Mouse (Mus musculus) intestine, embryonic 14.5 days (tissue): ENCODE measurements around the gene Srsf3. TPM values are rescaled to one million over a fixed set of nuclear protein-coding genes. Genes with fewer than 3 reads are reported as not detected.
A peak's percentile ranks its signal among the peaks of the same experiment; 100 is the strongest.

Experiments
- ATAC-seq: fragments of 200-750 bp; cut with Nextera tagmentation; replicated peaks from 2 replicates; pipeline ENCODE4 v1.8.0; 2017; ENCODE audit warnings: low read depth, moderate number of reproducible peaks, moderate TSS enrichment, moderate library complexity; ENCODE audit not compliant: low FRiP score, low TSS enrichment
- DNase-seq: peaks from one replicate; pipeline ENCODE4 v3.0.0-alpha.2; 2018; ENCODE audit warnings: low spot score
- H3K27ac ChIP-seq: fragments of 300-500 bp; sonication (generic); 2 replicates; pipeline ENCODE4 v1.5.1; 2014; ENCODE audit warnings: low read depth, mild to moderate bottlenecking, control low read depth
- H3K27me3 ChIP-seq: fragments of 300-500 bp; sonication (generic); replicated peaks from 2 replicates; pipeline ENCODE4 v1.6.1; 2014; ENCODE audit warnings: low read length, control low read depth; ENCODE audit not compliant: control insufficient read depth, insufficient read depth
- H3K36me3 ChIP-seq: fragments of 300-500 bp; sonication (generic); 2 replicates; pipeline ENCODE4 v1.6.1; 2014; ENCODE audit warnings: low read length, control low read depth; ENCODE audit not compliant: control insufficient read depth, insufficient read depth
- H3K4me1 ChIP-seq: fragments of 300-500 bp; sonication (generic); replicated peaks from 2 replicates; pipeline ENCODE4 v1.6.1; 2014; ENCODE audit warnings: low read length, control low read depth, mixed read lengths; ENCODE audit not compliant: control insufficient read depth, insufficient read depth
- H3K4me2 ChIP-seq: fragments of 300-500 bp; sonication (generic); 2 replicates; pipeline ENCODE4 v1.6.1; 2014; ENCODE audit warnings: low read length
- H3K4me3 ChIP-seq: fragments of 300-500 bp; sonication (generic); 2 replicates; pipeline ENCODE4 v1.5.1; 2014; ENCODE audit warnings: low read depth, low read length, control low read depth, mixed read lengths
- H3K9ac ChIP-seq: fragments of 300-500 bp; sonication (generic); 2 replicates; pipeline ENCODE4 v1.6.1; 2014; ENCODE audit warnings: mild to moderate bottlenecking, low read length
- H3K9me3 ChIP-seq: fragments of 300-500 bp; sonication (generic); 2 replicates; pipeline ENCODE4 v1.6.1; 2016; ENCODE audit warnings: low read length, control low read depth; ENCODE audit not compliant: control insufficient read depth
- WGBS: fragments of 180-500 bp; shearing (Covaris S2); extraction: QIAGEN DNeasy Blood & Tissue Kit; methylation state at CpG from one replicate; pipeline ENCODE4 v1.1.7; 2014; 5-methylcytosine and 5-hydroxymethylcytosine counted together
- polyA plus RNA-seq: library from polyadenylated mRNA; unstranded; fragments of >200 nt; fragmentation: Nextera tagmentation; extraction: Ambion mirVana; gene quantifications from 2 replicates; pipeline ENCODE4 v1.2.1, GENCODE M21; 2014

Gene Srsf3
- polyA plus RNA-seq, 1 experiment from 2014 or later = 585 TPM

DNA sequence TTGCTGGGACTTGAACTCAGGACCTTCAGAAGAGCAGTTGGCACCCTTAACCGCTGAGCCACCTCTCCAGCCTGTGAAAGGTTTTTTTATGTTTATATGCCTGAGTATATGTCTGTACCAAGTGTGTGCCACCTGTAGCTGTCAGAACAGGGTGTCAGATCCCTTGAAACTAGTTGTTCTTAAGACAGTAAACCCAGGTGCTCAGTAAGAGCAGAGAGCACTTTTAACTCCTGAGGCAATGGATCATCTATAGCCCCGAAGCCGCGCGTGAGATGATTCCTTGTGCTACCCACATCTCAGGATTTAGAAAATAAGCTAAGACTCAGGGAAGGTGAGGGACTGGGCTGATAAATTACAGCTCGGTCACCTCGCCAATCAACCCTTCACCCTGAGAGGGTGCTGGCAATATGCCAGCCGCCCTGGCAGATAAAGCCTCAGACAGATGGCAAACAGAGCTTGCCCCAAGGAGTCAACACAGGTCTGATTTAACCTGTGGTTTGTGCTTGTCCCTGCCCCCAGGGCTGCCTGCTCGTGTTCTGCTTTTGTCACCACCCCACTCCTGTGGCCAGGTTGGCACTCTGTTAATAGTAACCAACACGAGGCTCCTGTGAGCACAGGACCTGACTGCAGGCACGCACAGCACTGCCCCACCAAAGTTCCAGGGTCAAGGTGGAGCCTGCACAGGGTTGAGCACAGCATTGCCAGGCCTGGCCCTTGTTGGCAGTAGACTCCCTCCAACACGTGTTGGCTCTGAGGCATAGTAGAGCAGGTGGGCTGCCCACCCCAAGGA lies 13.5 kb downstream of the Srsf3 start:
- Histone ChIP-seq H3K27me3 (no peaks in the 10 kb centered on the region), H3K4me2 (no peak overlapping the region), H3K36me3 (peaks cover 66% of the 10 kb centered on the region), H3K4me1 (peaks cover 4% of the 10 kb centered on the region; the same call in 1 of the 2 replicates), H3K4me3 (no peak overlapping the region), H3K27ac (no peak overlapping the region), H3K9ac (no peak overlapping the region), H3K9me3 (no peaks in the 10 kb centered on the region)
- 68% methylated on average over 12 of the region's 12 CpGs for WGBS
- peak; percentile 7; the same call in 1 of the 2 replicates for ATAC-seq
- peak; percentile 75 for DNase-seq

DNA sequence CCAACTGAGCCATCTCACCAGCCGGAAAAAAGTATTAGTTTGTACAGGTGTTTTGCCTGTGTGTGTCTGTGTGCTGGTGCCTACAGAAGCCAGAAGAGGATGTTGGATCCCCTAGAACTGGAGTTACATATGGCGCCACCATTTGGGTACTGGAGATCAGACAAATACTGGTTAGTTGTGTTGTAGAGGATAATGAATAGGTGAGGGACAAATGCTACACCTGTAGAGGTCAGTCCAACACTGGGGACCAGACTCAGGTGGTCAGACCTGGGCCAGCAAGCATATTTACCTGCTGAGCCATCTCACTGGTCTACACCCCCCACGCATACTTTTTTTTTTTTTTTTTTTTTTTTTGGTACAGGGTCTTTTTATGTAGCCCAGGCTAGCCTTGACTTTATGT lies 14.4 kb downstream of the Srsf3 start:
- Histone ChIP-seq H3K27ac (no peak overlapping the region), H3K9me3 (no peaks in the 10 kb centered on the region), H3K9ac (no peak overlapping the region), H3K4me1 (peaks cover 8% of the 10 kb centered on the region; the same call in 1 of the 2 replicates), H3K4me3 (no peak overlapping the region), H3K36me3 (peaks cover 60% of the 10 kb centered on the region), H3K4me2 (no peak overlapping the region), H3K27me3 (no peaks in the 10 kb centered on the region)
- 86% methylated on average over 3 of the region's 3 CpGs for WGBS
- ATAC-seq (no peak), DNase-seq (no peak)

DNA sequence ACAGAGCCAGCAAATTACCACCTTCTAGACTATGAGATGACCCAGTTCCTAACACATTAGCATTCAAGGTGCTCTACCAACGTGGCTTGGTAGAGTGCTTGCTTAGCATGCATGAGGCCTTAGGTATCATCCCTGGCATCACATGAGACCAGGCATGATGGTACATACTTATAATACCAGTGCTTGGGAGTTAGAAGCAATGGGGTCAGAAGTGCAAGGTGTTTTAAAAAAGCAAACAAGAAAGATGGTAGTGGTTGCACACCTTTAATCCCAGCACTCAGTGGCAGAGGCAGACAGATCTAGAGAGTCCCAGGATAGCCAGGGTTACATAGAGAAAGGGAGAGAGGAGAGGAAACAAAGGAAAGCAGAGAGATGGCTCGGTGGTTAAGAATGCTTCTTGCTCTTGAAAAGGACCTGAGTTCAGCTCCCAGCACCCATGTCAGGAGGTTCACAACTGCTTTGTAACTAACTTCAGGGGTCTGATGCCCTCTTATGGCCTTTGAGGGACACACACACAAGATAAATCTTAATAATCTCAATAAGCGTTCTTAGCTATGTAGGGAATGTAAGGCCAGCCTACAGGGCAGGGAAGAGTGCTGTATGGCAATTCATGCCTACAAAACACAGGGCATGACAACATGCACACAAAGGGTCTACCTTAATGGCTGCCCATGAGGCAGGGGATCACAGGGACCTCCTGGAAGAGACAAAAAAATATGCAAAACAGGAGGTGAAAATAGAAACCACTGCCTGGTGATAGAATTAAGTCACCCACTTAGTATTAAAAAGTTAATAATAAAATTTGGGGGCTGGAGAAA lies 15.5 kb downstream of the Srsf3 start:
- Histone ChIP-seq H3K36me3 (peaks cover 49% of the 10 kb centered on the region), H3K27me3 (no peaks in the 10 kb centered on the region), H3K9me3 (no peaks in the 10 kb centered on the region), H3K9ac (no peak overlapping the region), H3K4me3 (no peak overlapping the region), H3K27ac (no peak overlapping the region), H3K4me2 (no peak overlapping the region), H3K4me1 (peaks cover 8% of the 10 kb centered on the region; the same call in 1 of the 2 replicates)
- ATAC-seq (no peak), DNase-seq (no peak)
- WGBS = 72% methylated on average over 3 of the region's 3 CpGs

DNA sequence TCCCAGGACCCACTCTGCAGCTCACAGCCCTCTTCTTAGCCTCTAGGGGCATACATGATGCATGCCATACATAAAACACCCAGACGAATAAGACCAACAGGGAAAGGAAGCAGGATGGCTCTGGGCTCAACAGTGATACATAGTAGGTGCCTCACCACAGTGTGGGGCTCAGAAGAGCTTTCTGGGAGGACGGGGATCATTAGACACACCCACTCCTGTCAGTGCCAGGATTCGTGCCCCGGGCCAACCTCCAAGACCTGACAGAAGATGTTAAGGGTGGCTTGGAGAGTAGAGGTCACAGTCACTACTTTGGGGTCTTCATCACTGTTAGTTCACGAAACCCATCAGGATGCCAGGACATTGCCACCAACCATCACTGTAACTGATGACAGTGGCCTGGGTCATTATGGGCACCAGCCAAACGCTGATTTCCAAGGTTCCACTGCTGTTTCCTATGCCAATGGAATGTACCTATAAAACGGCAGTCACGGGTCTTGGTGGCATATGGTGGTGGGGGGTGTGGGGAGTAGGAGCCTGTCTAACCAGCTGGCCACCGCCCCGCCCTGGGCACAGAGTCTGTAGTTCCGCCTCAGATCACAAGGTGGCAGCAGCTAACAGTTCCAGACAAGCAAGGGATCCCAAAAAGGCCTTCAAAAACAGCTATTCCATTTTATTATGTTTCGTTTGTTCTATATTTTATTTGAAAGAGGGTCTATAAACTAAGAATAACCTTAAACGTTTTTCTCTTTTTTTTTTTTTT lies 16.5 kb downstream of the Srsf3 start:
- Histone ChIP-seq H3K9ac (no peak overlapping the region), H3K27ac (no peak overlapping the region), H3K27me3 (no peaks in the 10 kb centered on the region), H3K4me1 (peaks cover 12% of the 10 kb centered on the region), H3K4me3 (no peak overlapping the region), H3K9me3 (no peaks in the 10 kb centered on the region), H3K36me3 (peaks cover 39% of the 10 kb centered on the region), H3K4me2 (no peak overlapping the region)
- ATAC-seq (no peak; the same call in 1 of the 2 replicates), DNase-seq (peak; percentile 98)
- 21% methylated on average over 13 of the region's 13 CpGs for WGBS

DNA sequence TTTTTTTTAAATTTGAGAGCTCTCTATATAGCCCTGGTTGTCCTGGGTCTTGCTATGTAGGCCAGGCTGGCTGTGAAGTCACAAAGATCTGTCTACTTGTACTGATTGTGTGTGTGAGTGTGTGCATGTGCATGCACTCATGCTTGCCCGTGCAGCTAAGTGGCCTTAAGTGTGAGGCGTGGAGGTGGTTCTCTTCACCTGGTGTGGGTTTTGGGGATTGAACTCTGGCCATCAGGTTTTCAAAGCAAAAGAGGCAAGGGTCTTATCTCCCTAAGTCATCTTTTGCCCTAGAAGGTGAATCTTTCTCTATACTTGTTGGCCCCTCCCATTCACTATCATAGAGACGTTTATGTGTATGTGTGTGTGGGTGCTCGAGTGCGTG lies 17.1 kb downstream of the Srsf3 start:
- H3K9me3 ChIP-seq = no peaks in the 10 kb centered on the region
- H3K27me3 ChIP-seq = no peaks in the 10 kb centered on the region
- peaks cover 33% of the 10 kb centered on the region for H3K36me3 ChIP-seq
- no peak overlapping the region for H3K4me3 ChIP-seq
- no peak for ATAC-seq
- H3K4me1 ChIP-seq = peaks cover 14% of the 10 kb centered on the region
- DNase-seq = no peak
- H3K4me2 ChIP-seq = no peak overlapping the region
- H3K9ac ChIP-seq = no peak overlapping the region
- 60% methylated on average over 5 of the region's 5 CpGs for WGBS
- H3K27ac ChIP-seq = no peak overlapping the region

DNA sequence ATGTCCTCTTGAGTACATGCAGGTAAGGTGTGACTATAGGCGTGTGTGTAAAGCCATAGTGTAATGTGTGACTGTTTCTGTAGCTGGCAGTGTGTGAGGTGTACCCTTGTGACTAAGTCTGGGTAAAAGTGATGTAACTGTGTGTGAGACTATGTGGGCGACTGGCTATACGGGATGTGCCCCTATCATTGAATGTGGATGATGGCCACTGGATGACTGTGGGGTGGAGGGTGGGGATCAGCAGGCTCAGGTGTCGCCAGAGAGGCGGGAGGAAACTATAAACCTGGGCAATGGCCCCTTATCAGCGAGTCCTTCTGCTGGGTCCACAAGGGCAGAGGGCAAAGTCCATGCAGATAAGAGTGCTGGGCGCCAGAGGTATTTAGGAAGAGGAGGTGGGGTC lies 17.5 kb downstream of the Srsf3 start:
- WGBS = 57% methylated on average over 7 of the region's 7 CpGs
- Histone ChIP-seq H3K9ac (no peak overlapping the region), H3K4me1 (peaks cover 14% of the 10 kb centered on the region), H3K4me2 (no peak overlapping the region), H3K9me3 (no peaks in the 10 kb centered on the region), H3K4me3 (no peak overlapping the region), H3K36me3 (peaks cover 29% of the 10 kb centered on the region), H3K27ac (no peak overlapping the region), H3K27me3 (no peaks in the 10 kb centered on the region)
- peak; percentile 40 for ATAC-seq
- no peak for DNase-seq

DNA sequence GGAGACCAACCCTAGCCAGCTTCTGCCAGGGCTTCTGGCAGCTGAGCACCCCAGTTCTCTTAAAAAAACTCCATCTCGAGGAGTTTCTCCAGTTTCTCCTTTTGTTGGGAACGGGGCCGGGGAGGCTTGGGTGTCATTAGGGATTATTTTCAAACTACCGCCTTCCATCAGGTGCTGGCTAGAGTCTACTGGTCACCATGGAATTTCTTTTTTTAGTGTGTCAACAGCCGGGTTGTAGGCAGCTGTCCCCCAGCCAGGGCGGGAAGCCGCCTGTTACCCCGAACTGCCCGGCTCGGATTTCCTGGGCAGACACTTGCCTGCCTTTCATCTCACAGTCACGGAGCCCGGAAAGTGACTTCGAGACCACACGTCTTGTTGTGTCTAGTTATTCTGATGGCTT lies 18.4 kb downstream of the Srsf3 start:
- no peak for ATAC-seq
- H3K9ac ChIP-seq = 0 out of 2 replicates have a peak overlapping the region, but pooled peaks have one; percentile 17
- H3K27me3 ChIP-seq = no peaks in the 10 kb centered on the region
- H3K27ac ChIP-seq = peak overlapping the region; percentile 34; the same call in 1 of the 2 replicates
- DNase-seq = no peak
- H3K4me3 ChIP-seq = no peak overlapping the region
- whole genome bisulfite sequencing = 32% methylated on average over 14 of the region's 14 CpGs
- no peak overlapping the region for H3K4me2 ChIP-seq
- peaks cover 17% of the 10 kb centered on the region for H3K4me1 ChIP-seq
- H3K36me3 ChIP-seq = peaks cover 20% of the 10 kb centered on the region
- no peaks in the 10 kb centered on the region for H3K9me3 ChIP-seq

DNA sequence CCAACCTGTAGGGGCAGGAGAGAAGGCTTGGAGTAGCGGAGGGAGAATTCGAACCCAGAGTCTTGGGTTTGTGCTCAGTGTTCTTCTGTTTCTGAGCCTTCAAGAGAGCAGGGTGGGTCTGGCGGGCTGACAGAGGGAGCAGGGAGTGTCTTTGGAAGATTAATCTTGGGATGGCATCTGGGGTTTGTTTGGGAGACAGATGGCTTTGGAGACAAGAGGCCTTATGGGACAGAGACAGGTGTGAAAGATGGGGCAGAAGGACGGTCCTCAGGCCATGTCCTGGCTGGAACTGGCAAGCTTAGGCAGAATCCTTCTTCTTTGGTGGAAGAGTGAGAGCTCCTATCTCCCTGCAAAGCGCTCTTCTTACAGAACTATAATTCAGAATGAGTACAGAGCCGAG lies 20.6 kb downstream of the Srsf3 start:
- no peaks in the 10 kb centered on the region for H3K27me3 ChIP-seq
- no peaks in the 10 kb centered on the region for H3K36me3 ChIP-seq
- DNase-seq = no peak
- no peak for ATAC-seq
- H3K4me1 ChIP-seq = peaks cover 32% of the 10 kb centered on the region
- no peak overlapping the region for H3K4me3 ChIP-seq
- no peak overlapping the region for H3K27ac ChIP-seq
- no peak overlapping the region for H3K4me2 ChIP-seq
- 85% methylated on average over 6 of the region's 6 CpGs for WGBS
- H3K9me3 ChIP-seq = no peaks in the 10 kb centered on the region
- no peak overlapping the region for H3K9ac ChIP-seq
